In genomic region chr7:126754866-126755265, GRCm38 (mm10) we compare ENCODE assay signal across 8 mouse cellular contexts. TPM values are rescaled to one million over a fixed set of nuclear protein-coding genes. Genes with fewer than 3 reads are reported as not detected.
DNase-seq lines count a peak whose midpoint lies in the region; ATAC-seq lines count a peak whose summit lies in the region.

No protein-coding gene starts in this region.

- DNase-seq in urinary bladder, postnatal 14 days (ENCODE audit: low spot score) = peak; percentile 83
- DNase-seq in urinary bladder, postnatal 10 days (ENCODE audit: low spot score) = no peak
- peak; percentile 80 for DNase-seq in gastrocnemius, postnatal 14 days
- peak; percentile 94 for DNase-seq in hindlimb bud, embryonic 11.5 days (ENCODE audit: extremely low spot score, low read depth, low spot score)
- peak; percentile 90 for DNase-seq in limb, embryonic 11.5 days (ENCODE audit: low spot score)
- DNase-seq in midbrain, embryonic 11.5 days (ENCODE audit: low spot score, missing footprints) = peak; percentile 99
- peak; percentile 67 for DNase-seq in spleen, adult 12 weeks (ENCODE audit: low spot score)

- peak; percentile 76 for ATAC-seq in common myeloid progenitor, adult 5-6 weeks (replicated peaks; ENCODE audit: low read depth, poor library complexity, severe bottlenecking)
- peak; percentile 58; the same call in 1 of the 2 replicates for ATAC-seq in limb, embryonic 11.5 days (ENCODE audit: insufficient number of reproducible peaks, low FRiP score, low TSS enrichment, low read depth)
- peak; percentile 54 for ATAC-seq in midbrain, embryonic 11.5 days (ENCODE audit: low FRiP score)

- 0% methylated on average over 9 of the region's 9 CpGs for WGBS in limb, embryonic 11.5 days
- 1% methylated on average over 9 of the region's 9 CpGs for WGBS in midbrain, embryonic 11.5 days

- H3K9ac ChIP-seq in limb, embryonic 11.5 days (ENCODE audit: low read length) = no peak overlapping the region
- peak overlapping the region; percentile 41 for H3K9ac ChIP-seq in midbrain, embryonic 11.5 days (ENCODE audit: low read length)

- H3K27ac ChIP-seq in limb, embryonic 11.5 days (replicated peaks; ENCODE audit: low read depth, low read length) = no peak overlapping the region
- no peak overlapping the region for H3K27ac ChIP-seq in midbrain, embryonic 11.5 days (ENCODE audit: low read depth, low read length)

- H3K36me3 ChIP-seq in limb, embryonic 11.5 days (ENCODE audit: control insufficient read depth, insufficient read depth, low read length) = no peaks in the 10 kb centered on the region
- no peaks in the 10 kb centered on the region for H3K36me3 ChIP-seq in midbrain, embryonic 11.5 days (ENCODE audit: control insufficient read depth, insufficient read depth, low read length)

- intact Hi-C loops in gastrocnemius, postnatal 14 days (cut with DNase I; ENCODE audit: low total_unique reads) = no loop called here

- H3K9me3 ChIP-seq in limb, embryonic 11.5 days (ENCODE audit: control insufficient read depth, low read length) = no peaks in the 10 kb centered on the region
- no peaks in the 10 kb centered on the region for H3K9me3 ChIP-seq in midbrain, embryonic 11.5 days (ENCODE audit: control insufficient read depth, low read length)

- no peaks in the 10 kb centered on the region for H3K27me3 ChIP-seq in limb, embryonic 11.5 days (ENCODE audit: control insufficient read depth, insufficient read depth, low read length)
- H3K27me3 ChIP-seq in midbrain, embryonic 11.5 days (ENCODE audit: control insufficient read depth, insufficient read depth, low read length) = no peaks in the 10 kb centered on the region

- no peaks in the 10 kb centered on the region for H3K4me1 ChIP-seq in limb, embryonic 11.5 days (ENCODE audit: control insufficient read depth, insufficient read depth, low read length)
- H3K4me1 ChIP-seq in midbrain, embryonic 11.5 days (ENCODE audit: control insufficient read depth, insufficient read depth, low read length) = peaks cover 5% of the 10 kb centered on the region

- H3K4me3 ChIP-seq in limb, embryonic 11.5 days (ENCODE audit: low read depth, low read length) = no peak overlapping the region
- H3K4me3 ChIP-seq in midbrain, embryonic 11.5 days (ENCODE audit: low read depth, low read length) = no peak overlapping the region

- no peak overlapping the region; the same call in 1 of the 2 replicates for H3K4me2 ChIP-seq in limb, embryonic 11.5 days (ENCODE audit: low read depth, severe bottlenecking)
- no peak overlapping the region for H3K4me2 ChIP-seq in midbrain, embryonic 11.5 days

RNA-seq across cellular contexts. Expression of gene Mapk3, which starts 4.5 kb away (rescaled TPM):
- total RNA-seq in common myeloid progenitor, adult 5-6 weeks (2017) = 23.0 and 28.2 TPM in 2 replicates
- total RNA-seq in gastrocnemius, postnatal 14 days (2021) = 10 to 100 TPM; 35.0 to 40.0 TPM
- 35.4 and 37.4 TPM in 2 replicates for polyA plus RNA-seq in limb, embryonic 11.5 days (2014; fragmentation: Nextera tagmentation; extraction: Ambion mirVana)
- polyA plus RNA-seq in midbrain, embryonic 11.5 days (2014; fragmentation: Nextera tagmentation; extraction: Ambion mirVana) = 41.0 and 45.2 TPM in 2 replicates

RNA-seq across cellular contexts. Expression of gene Gdpd3, which starts 11.3 kb away (rescaled TPM):
- 2.3 and 5.1 TPM in 2 replicates for total RNA-seq in common myeloid progenitor, adult 5-6 weeks (2017)
- 1 to 10 TPM in 1 of 2 experiments, under 1 TPM in 1; 0.92 to 1.8 TPM for total RNA-seq in gastrocnemius, postnatal 14 days (2021)
- 1.7 and 2.4 TPM in 2 replicates for polyA plus RNA-seq in limb, embryonic 11.5 days (2014; fragmentation: Nextera tagmentation; extraction: Ambion mirVana)
- 0.57 and 0.86 TPM in 2 replicates for polyA plus RNA-seq in midbrain, embryonic 11.5 days (2014; fragmentation: Nextera tagmentation; extraction: Ambion mirVana)

RNA-seq across cellular contexts. Expression of gene Ypel3, which starts 21.9 kb away (rescaled TPM):
- 38.9 and 42.7 TPM in 2 replicates for total RNA-seq in common myeloid progenitor, adult 5-6 weeks (2017)
- total RNA-seq in gastrocnemius, postnatal 14 days (2021) = 10 to 100 TPM; 52.4 to 64.9 TPM
- polyA plus RNA-seq in limb, embryonic 11.5 days (2014; fragmentation: Nextera tagmentation; extraction: Ambion mirVana) = 97.8 and 112 TPM in 2 replicates
- 87.8 and 91.5 TPM in 2 replicates for polyA plus RNA-seq in midbrain, embryonic 11.5 days (2014; fragmentation: Nextera tagmentation; extraction: Ambion mirVana)

RNA-seq across cellular contexts. Expression of gene Tbx6, which starts 26.4 kb away (rescaled TPM):
- not detected in 2 replicates for total RNA-seq in common myeloid progenitor, adult 5-6 weeks (2017)
- total RNA-seq in gastrocnemius, postnatal 14 days (2021) = under 1 TPM; 0.31 to 0.55 TPM
- polyA plus RNA-seq in limb, embryonic 11.5 days (2014; fragmentation: Nextera tagmentation; extraction: Ambion mirVana) = 0.45 and 0.67 TPM in 2 replicates
- 0.20 and 0.43 TPM in 2 replicates for polyA plus RNA-seq in midbrain, embryonic 11.5 days (2014; fragmentation: Nextera tagmentation; extraction: Ambion mirVana)

RNA-seq across cellular contexts. Expression of gene Ppp4c, which starts 37.4 kb away (rescaled TPM):
- total RNA-seq in common myeloid progenitor, adult 5-6 weeks (2017) = 120 and 125 TPM in 2 replicates
- 10 to 100 TPM; 28.0 to 33.6 TPM for total RNA-seq in gastrocnemius, postnatal 14 days (2021)
- polyA plus RNA-seq in limb, embryonic 11.5 days (2014; fragmentation: Nextera tagmentation; extraction: Ambion mirVana) = 400 and 426 TPM in 2 replicates
- 335 and 336 TPM in 2 replicates for polyA plus RNA-seq in midbrain, embryonic 11.5 days (2014; fragmentation: Nextera tagmentation; extraction: Ambion mirVana)
